Mouse (Mus musculus): Measurements from ENCODE around the gene Dstn. TPM values are rescaled to one million over a fixed set of nuclear protein-coding genes. Genes with fewer than 3 reads are reported as not detected.
A peak's percentile ranks its signal among the peaks of the same experiment; 100 is the strongest.

The Dstn gene
- polyA plus RNA-seq, 1 experiment from 2014 or later = 473 TPM

- Histone ChIP-seq H3K27ac (ENCODE audit: low read depth) (no peak overlapping the region), H3K9ac (no peak overlapping the region), H3K27me3 (ENCODE audit: insufficient read depth, low read length) (no peaks in the 10 kb centered on the region), H3K36me3 (ENCODE audit: insufficient read depth) (no peaks in the 10 kb centered on the region), H3K4me3 (ENCODE audit: low read depth, low read length) (no peak overlapping the region), H3K4me1 (ENCODE audit: insufficient read depth) (0 out of 2 replicates have a peak, but pooled peaks cover 3% of the 10 kb centered on the region), H3K4me2 (no peak overlapping the region), H3K9me3 (ENCODE audit: low read depth, low read length) (no peaks in the 10 kb centered on the region)
- no peak for ATAC-seq (ENCODE audit: insufficient read depth)
- TF ChIP-seq CTCF (IDR thresholded peaks at IDR 0.05; ENCODE audit: low read depth) = no peak
- 59% methylated on average over 5 of the region's 5 CpGs for WGBS
- no peak for DNase-seq
These were observed 14.2 kb upstream of the Dstn start for GRCm38 (mm10) chr2:143900821-143901351.

DNA sequence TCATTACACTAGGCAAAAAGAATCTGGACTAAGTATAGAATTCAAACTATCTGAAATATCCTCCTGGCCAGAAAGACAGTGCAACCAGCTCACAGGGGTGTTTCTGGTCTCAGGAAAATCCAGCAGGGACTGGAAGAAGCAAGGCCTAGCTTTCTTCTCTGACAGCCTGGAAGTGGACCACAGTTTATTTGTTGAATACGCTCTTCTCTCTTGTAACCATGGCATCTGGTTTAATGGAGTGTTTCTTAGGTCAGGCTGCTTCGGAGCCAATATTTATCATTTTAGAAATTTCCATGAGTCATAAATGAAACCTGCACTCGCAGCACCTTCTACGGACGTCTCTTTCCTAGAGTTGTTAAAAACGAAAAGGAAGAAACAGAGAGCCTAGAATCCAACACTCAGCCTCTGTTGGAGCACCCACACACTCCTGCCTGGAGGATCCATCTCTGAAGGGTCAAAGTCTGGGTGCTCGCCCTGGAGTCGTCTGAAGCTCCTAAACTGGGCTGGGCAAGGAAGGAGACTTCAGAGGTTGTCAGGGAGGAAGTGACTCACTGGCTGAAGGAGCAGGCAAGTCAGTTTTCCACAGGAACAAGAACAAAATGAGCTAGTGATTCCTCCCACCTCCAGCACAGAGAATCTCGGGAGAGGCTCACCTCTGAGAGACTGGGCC, 11.6 kb upstream of the Dstn start:
- Histone ChIP-seq H3K4me3 (ENCODE audit: low read depth, low read length) (no peak overlapping the region), H3K9me3 (ENCODE audit: low read depth, low read length) (no peaks in the 10 kb centered on the region), H3K36me3 (ENCODE audit: insufficient read depth) (no peaks in the 10 kb centered on the region), H3K9ac (no peak overlapping the region), H3K27me3 (ENCODE audit: insufficient read depth, low read length) (no peaks in the 10 kb centered on the region), H3K27ac (ENCODE audit: low read depth) (no peak overlapping the region), H3K4me1 (ENCODE audit: insufficient read depth) (0 out of 2 replicates have a peak, but pooled peaks cover 3% of the 10 kb centered on the region), H3K4me2 (no peak overlapping the region)
- no peak for TF ChIP-seq CTCF (IDR thresholded peaks at IDR 0.05; ENCODE audit: low read depth)
- no peak for DNase-seq
- ATAC-seq (ENCODE audit: insufficient read depth) = no peak
- 47% methylated on average over 9 of the region's 9 CpGs for WGBS

DNA sequence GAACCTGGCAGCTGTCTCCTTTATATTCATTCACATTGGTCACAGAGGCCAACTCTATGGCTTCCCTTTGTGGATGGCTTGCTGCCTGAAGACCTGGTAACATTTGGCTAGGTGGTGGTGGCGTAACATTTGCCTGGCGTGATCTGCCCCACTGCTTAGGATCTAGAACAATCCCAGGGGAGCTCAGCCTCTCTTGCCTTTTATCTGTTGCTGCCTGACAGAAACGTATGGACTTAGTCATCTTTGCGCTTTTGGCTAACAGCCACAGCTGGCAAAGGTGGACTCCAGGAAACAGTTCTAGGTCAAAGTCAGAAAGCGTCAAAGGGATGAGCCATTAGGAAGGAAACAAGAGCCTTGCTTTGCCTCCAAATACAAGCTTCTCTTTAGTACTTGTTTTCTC, 10.2 kb upstream of the Dstn start:
- H3K4me3 ChIP-seq (ENCODE audit: low read depth, low read length) = no peak overlapping the region

DNA sequence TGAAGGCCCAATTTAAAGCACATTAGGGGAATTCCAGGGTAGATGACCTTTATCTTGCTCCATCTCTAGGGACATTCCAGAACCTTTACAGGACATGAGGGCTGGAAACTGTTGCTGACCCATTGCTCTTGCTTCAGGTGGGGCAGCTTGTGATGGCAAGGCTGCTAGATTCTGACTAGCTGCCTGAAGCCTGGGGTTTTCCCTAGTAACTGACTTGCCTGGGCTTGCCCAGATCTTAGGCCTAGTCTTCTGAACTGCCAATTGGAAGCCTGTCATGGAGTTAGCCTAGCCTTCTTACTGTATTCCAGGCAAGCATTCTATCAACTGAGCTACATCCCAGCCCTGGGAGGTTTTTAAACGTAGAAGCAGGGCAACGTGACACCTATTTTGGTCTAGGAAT, 5.9 kb upstream of the Dstn start:
- Histone ChIP-seq H3K27ac (ENCODE audit: low read depth) (no peak overlapping the region), H3K4me1 (ENCODE audit: insufficient read depth) (no peaks in the 10 kb centered on the region), H3K9me3 (ENCODE audit: low read depth, low read length) (no peaks in the 10 kb centered on the region), H3K4me3 (ENCODE audit: low read depth, low read length) (no peak overlapping the region), H3K4me2 (no peak overlapping the region), H3K9ac (no peak overlapping the region), H3K27me3 (ENCODE audit: insufficient read depth, low read length) (no peaks in the 10 kb centered on the region), H3K36me3 (ENCODE audit: insufficient read depth) (no peaks in the 10 kb centered on the region)
- DNase-seq (no peak), ATAC-seq (ENCODE audit: insufficient read depth) (no peak)
- WGBS = 74% methylated on average over 2 of the region's 2 CpGs
- no peak for TF ChIP-seq CTCF (IDR thresholded peaks at IDR 0.05; ENCODE audit: low read depth)

More for the DNA sequence above, 10.2 kb upstream of the Dstn start:
- H3K9ac ChIP-seq = no peak overlapping the region
- 74% methylated on average over 5 of the region's 5 CpGs for WGBS
- no peak for DNase-seq
- H3K4me1 ChIP-seq (ENCODE audit: insufficient read depth) = 0 out of 2 replicates have a peak, but pooled peaks cover 3% of the 10 kb centered on the region
- no peaks in the 10 kb centered on the region for H3K9me3 ChIP-seq (ENCODE audit: low read depth, low read length)
- TF ChIP-seq CTCF (IDR thresholded peaks at IDR 0.05; ENCODE audit: low read depth) = no peak
- no peaks in the 10 kb centered on the region for H3K27me3 ChIP-seq (ENCODE audit: insufficient read depth, low read length)
- no peak overlapping the region for H3K4me2 ChIP-seq
- ATAC-seq (ENCODE audit: insufficient read depth) = no peak
- no peaks in the 10 kb centered on the region for H3K36me3 ChIP-seq (ENCODE audit: insufficient read depth)
- H3K27ac ChIP-seq (ENCODE audit: low read depth) = no peak overlapping the region

DNA sequence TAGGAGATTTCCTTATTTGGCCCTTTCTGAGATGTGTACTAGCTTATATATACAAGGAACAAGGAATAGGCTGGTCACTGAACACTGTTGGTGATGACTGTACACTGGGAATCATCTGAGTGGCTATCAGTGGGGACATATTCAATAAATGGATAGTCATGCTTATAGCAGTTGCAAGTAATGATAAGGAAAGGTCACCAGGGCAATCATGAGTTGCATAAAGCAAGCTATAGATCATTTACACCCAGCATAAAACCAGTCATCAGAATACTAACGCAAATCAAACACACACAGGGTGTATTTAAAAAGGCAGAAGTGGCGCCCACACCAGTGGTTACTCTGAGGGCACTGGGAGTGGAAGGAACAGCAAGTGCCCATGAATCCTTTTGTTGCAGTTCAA, 2.9 kb upstream of the Dstn start:
- ATAC-seq (ENCODE audit: insufficient read depth) = no peak
- 82% methylated on average over 2 of the region's 2 CpGs for WGBS
- Histone ChIP-seq H3K4me1 (ENCODE audit: insufficient read depth) (peaks cover 6% of the 10 kb centered on the region), H3K9me3 (ENCODE audit: low read depth, low read length) (no peaks in the 10 kb centered on the region), H3K4me3 (ENCODE audit: low read depth, low read length) (no peak overlapping the region), H3K27ac (ENCODE audit: low read depth) (no peak overlapping the region), H3K4me2 (no peak overlapping the region), H3K36me3 (ENCODE audit: insufficient read depth) (no peaks in the 10 kb centered on the region), H3K27me3 (ENCODE audit: insufficient read depth, low read length) (no peaks in the 10 kb centered on the region), H3K9ac (no peak overlapping the region)
- DNase-seq = no peak
- TF ChIP-seq CTCF (IDR thresholded peaks at IDR 0.05; ENCODE audit: low read depth) = no peak

DNA sequence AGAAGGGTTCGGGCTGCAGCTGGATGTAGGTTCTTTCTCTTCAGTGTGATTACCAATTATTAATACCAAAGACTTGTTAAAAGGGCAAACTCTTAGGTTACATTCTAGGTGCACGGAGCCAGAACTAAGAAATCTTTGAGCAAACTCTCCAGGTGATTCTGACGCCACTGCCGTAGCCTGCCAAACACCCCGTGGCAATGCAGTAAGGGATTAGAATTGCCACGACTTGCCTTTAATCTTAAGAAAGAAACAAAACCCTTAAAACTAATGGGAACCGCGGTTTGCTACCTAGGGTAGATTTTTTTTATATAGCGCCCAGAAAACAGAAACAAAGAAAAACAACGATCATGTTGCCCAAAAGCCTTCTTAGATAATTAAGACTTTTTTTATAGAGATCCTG, 899 bp upstream of the Dstn start:
- DNase-seq (peak; percentile 57), ATAC-seq (ENCODE audit: insufficient read depth) (no peak)
- H3K36me3 ChIP-seq (ENCODE audit: insufficient read depth) = no peaks in the 10 kb centered on the region
- H3K4me1 ChIP-seq (ENCODE audit: insufficient read depth) = peaks cover 13% of the 10 kb centered on the region
- peak overlapping the region; percentile 99 for H3K27ac ChIP-seq (ENCODE audit: low read depth)
- TF ChIP-seq CTCF (IDR thresholded peaks at IDR 0.05; ENCODE audit: low read depth) = no peak
- 4% methylated on average over 10 of the region's 10 CpGs for WGBS
- no peaks in the 10 kb centered on the region for H3K27me3 ChIP-seq (ENCODE audit: insufficient read depth, low read length)
- peak overlapping the region; percentile 91 for H3K9ac ChIP-seq
- no peaks in the 10 kb centered on the region for H3K9me3 ChIP-seq (ENCODE audit: low read depth, low read length)
- peak overlapping the region; percentile 64 for H3K4me2 ChIP-seq
- H3K4me3 ChIP-seq (ENCODE audit: low read depth, low read length) = peak overlapping the region; percentile 82

DNA sequence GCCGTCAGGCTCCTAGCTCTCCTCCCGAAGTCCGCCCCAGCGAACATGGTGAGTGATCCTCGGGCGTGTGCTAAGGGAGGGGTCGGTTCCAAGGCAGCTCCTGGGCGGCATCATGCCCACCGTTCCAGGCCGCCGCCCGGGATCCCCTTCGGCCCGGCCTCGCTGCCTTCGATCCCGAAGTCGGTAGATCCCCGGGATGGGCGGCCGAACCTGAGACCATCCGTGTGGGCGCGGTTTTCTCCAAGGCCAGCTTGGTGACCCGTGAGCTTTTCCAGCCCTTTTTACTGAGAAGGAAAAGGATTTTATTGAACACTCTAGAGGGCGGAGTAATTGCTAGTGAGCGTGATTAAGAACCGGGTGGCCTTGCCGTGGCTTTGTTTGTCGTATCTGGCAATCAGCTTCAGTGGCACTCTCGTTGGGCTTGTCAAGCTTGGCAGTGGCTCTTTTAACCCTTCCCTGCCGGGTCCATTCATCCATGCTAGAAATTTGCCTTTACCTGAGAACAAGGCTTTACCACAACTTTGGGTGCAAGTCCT, 548 bp downstream of the Dstn start:
- Histone ChIP-seq H3K27me3 (ENCODE audit: insufficient read depth, low read length) (no peaks in the 10 kb centered on the region), H3K27ac (ENCODE audit: low read depth) (peak overlapping the region; percentile 99), H3K4me3 (ENCODE audit: low read depth, low read length) (peak overlapping the region; percentile 82), H3K9me3 (ENCODE audit: low read depth, low read length) (no peaks in the 10 kb centered on the region), H3K4me2 (peak overlapping the region; percentile 64), H3K4me1 (ENCODE audit: insufficient read depth) (peaks cover 13% of the 10 kb centered on the region), H3K36me3 (ENCODE audit: insufficient read depth) (no peaks in the 10 kb centered on the region), H3K9ac (peak overlapping the region; percentile 91)
- WGBS = under 1% methylated on average over 32 of the region's 32 CpGs
- ATAC-seq (ENCODE audit: insufficient read depth) = no peak; the same call in 1 of the 2 replicates
- peak; percentile 78 for DNase-seq
- no peak for TF ChIP-seq CTCF (IDR thresholded peaks at IDR 0.05; ENCODE audit: low read depth)

All from lung, embryonic 14.5 days (tissue).